Mouse (Mus musculus): ENCODE results near the gene Defb35. TPM values are rescaled to one million over a fixed set of nuclear protein-coding genes. Genes with fewer than 3 reads are reported as not detected.
A peak's percentile ranks its signal among the peaks of the same experiment; 100 is the strongest.

Defb35 gene
- polyA plus RNA-seq, 1 experiment from 2014 or later, result not detected

DNA sequence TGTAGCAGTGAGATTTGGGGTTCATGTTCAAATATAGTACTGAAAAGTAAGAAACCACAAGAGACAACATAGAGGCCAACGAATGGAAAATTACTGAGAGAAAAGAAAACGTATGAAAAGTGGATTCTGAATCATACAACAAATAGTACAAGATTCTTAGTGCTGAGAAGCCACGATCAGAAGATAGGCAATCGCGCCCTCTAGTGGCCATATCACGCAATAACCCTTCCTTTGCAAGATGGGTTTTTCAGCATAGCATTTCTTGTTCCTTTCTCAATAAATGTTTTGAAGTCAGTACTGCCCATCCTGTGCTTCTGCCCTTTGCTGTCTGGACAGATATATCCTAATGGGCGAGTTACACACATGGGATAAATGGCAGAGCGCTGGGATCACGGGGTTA lies 17.2 kb downstream of the Defb35 start:
- no peak overlapping the region for H3K4me2 ChIP-seq (ENCODE audit: low read depth)
- H3K9ac ChIP-seq (ENCODE audit: low read length), result no peak overlapping the region
- no peaks in the 10 kb centered on the region for H3K36me3 ChIP-seq (ENCODE audit: control insufficient read depth, insufficient read depth, low read length)
- peak; percentile 58 for DNase-seq (ENCODE audit: low spot score)
- WGBS, result 9% methylated on average over 9 of the region's 9 CpGs
- H3K27me3 ChIP-seq (ENCODE audit: control insufficient read depth, insufficient read depth, low read length), result no peaks in the 10 kb centered on the region
- no peak for ATAC-seq (ENCODE audit: insufficient read depth, low FRiP score, low TSS enrichment)
- H3K9me3 ChIP-seq (ENCODE audit: control insufficient read depth, low read length), result no peaks in the 10 kb centered on the region
- no peaks in the 10 kb centered on the region for H3K4me1 ChIP-seq (ENCODE audit: control insufficient read depth, insufficient read depth, low read length)
- no peak overlapping the region for H3K27ac ChIP-seq (ENCODE audit: low read depth, low read length)
- no peak overlapping the region for H3K4me3 ChIP-seq (ENCODE audit: low read depth, low read length)

DNA sequence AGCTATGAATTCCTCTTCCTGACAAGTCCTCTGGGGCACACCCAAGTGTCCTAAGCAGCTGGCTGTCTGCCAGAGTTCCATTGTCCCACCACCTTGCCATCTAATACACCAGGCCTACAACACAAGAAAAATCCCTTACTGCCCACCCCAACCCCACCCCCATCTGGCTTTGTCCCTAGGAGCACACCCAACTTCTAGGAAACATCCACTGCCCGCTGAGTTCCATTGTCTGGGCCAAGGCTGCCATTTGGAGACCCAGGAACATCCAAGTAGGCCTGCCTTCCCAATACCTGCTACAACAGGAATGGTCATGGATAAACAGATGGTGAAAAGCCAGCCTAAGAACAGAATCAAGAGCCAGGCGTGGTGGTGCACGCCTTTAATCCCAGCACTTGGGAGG lies 18.2 kb downstream of the Defb35 start:
- ATAC-seq (ENCODE audit: insufficient read depth, low FRiP score, low TSS enrichment), result no peak
- no peak for DNase-seq (ENCODE audit: low spot score)
- Histone ChIP-seq H3K4me2 (ENCODE audit: low read depth) (no peak overlapping the region), H3K4me1 (ENCODE audit: control insufficient read depth, insufficient read depth, low read length) (no peaks in the 10 kb centered on the region), H3K4me3 (ENCODE audit: low read depth, low read length) (no peak overlapping the region), H3K27ac (ENCODE audit: low read depth, low read length) (no peak overlapping the region), H3K27me3 (ENCODE audit: control insufficient read depth, insufficient read depth, low read length) (no peaks in the 10 kb centered on the region), H3K9ac (ENCODE audit: low read length) (no peak overlapping the region), H3K36me3 (ENCODE audit: control insufficient read depth, insufficient read depth, low read length) (no peaks in the 10 kb centered on the region), H3K9me3 (ENCODE audit: control insufficient read depth, low read length) (no peaks in the 10 kb centered on the region)
- WGBS, result 73% methylated on average over 3 of the region's 3 CpGs

DNA sequence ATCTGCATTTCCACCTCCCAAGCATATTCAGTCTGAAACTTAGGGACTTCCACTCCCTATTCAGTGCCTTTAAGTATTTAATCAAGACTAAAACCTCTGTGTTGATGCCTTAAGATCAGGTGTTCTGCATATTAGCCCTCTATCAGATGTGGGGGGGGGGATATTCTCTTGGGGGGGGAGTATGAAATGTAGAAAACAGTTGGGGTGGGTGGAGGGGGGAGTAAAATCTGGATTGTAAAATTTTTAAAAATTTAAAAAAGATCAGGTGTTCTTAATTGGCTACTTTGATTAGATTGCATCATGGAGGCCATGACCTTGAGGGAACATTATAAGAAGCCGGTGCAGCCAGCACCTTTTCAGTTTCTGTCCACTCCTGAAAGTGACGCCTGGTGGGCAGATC lies 20.3 kb downstream of the Defb35 start, which contains the start of gene Fam90a1a:
Gene Fam90a1a, plus strand, starts transcription at position 301 of the 400 bp plus-strand sequence.
- no peak within 1 kb of the TSS for H3K27ac ChIP-seq (ENCODE audit: low read depth, low read length)
- ATAC-seq (ENCODE audit: insufficient read depth, low FRiP score, low TSS enrichment), result no peak
- H3K4me3 ChIP-seq (ENCODE audit: low read depth, low read length), result no peak within 1 kb of the TSS
- no peak for DNase-seq (ENCODE audit: low spot score)
- no peak within 1 kb of the TSS for H3K4me2 ChIP-seq (ENCODE audit: low read depth)
- H3K27me3 ChIP-seq (ENCODE audit: control insufficient read depth, insufficient read depth, low read length), result no peaks in the 10 kb centered on the region
- H3K9me3 ChIP-seq (ENCODE audit: control insufficient read depth, low read length), result no peaks in the 10 kb centered on the region
- H3K36me3 ChIP-seq (ENCODE audit: control insufficient read depth, insufficient read depth, low read length), result no peaks in the 10 kb centered on the region
- WGBS, result 92% methylated on average over 2 of the region's 2 CpGs
- H3K4me1 ChIP-seq (ENCODE audit: control insufficient read depth, insufficient read depth, low read length), result no peaks in the 10 kb centered on the region
- H3K9ac ChIP-seq (ENCODE audit: low read length), result no peak within 1 kb of the TSS

DNA sequence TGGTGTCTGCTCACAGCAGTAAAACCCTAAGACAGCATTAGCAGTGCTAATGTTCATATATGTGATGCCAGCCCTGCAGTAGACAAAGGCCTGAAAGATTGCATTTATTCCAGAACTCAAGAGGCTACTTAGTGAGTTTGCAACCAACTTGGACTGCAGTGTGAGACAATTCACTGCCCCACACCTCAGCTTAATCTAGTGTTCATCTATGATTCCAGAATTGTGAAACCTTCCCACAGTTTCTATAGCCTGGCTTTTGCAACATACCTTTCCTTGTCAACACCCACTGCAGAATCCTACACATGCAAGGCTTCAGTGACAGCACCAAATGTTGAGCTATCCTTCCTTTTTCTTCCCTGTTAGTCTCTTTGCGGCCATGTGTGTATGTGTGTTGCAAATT lies 28.5 kb downstream of the Defb35 start:
- H3K4me1 ChIP-seq (ENCODE audit: control insufficient read depth, insufficient read depth, low read length), result no peaks in the 10 kb centered on the region
- DNase-seq (ENCODE audit: low spot score) (no peak), ATAC-seq (ENCODE audit: insufficient read depth, low FRiP score, low TSS enrichment) (no peak)
- H3K27me3 ChIP-seq (ENCODE audit: control insufficient read depth, insufficient read depth, low read length), result no peaks in the 10 kb centered on the region
- H3K4me3 ChIP-seq (ENCODE audit: low read depth, low read length), result no peak overlapping the region
- WGBS, result 81% methylated on average over 1 of the region's 1 CpGs
- no peak overlapping the region for H3K4me2 ChIP-seq (ENCODE audit: low read depth)
- H3K9ac ChIP-seq (ENCODE audit: low read length), result no peak overlapping the region
- no peaks in the 10 kb centered on the region for H3K36me3 ChIP-seq (ENCODE audit: control insufficient read depth, insufficient read depth, low read length)
- no peaks in the 10 kb centered on the region for H3K9me3 ChIP-seq (ENCODE audit: control insufficient read depth, low read length)
- H3K27ac ChIP-seq (ENCODE audit: low read depth, low read length), result no peak overlapping the region

DNA sequence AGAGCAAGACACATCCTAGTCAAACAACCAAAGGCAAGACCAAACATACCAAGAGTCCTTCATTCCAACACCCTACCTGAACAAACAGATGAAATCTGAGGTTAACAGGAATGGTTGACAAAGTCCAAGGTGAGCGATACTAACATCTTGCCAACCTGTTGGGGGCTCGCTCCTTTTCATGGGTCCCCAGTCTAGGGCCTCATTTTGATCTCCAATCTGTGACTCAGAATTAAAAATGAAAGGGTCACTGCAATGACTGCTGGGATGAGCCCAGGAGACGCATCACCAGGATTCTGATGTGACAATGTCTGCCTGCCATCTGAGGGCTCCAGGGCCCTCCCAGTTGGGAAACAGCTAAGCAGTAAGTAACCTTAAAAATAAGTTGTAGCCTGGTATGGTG lies 31.3 kb downstream of the Defb35 start, which contains the start of gene Ccdc70:
Gene Ccdc70, plus strand, starts transcription at position 301 of the 400 bp plus-strand sequence.
- H3K4me2 ChIP-seq (ENCODE audit: low read depth), result no peak within 1 kb of the TSS
- no peaks in the 10 kb centered on the region for H3K27me3 ChIP-seq (ENCODE audit: control insufficient read depth, insufficient read depth, low read length)
- no peak within 1 kb of the TSS for H3K9ac ChIP-seq (ENCODE audit: low read length)
- no peak within 1 kb of the TSS for H3K27ac ChIP-seq (ENCODE audit: low read depth, low read length)
- ATAC-seq (ENCODE audit: insufficient read depth, low FRiP score, low TSS enrichment), result no peak
- no peak within 1 kb of the TSS for H3K4me3 ChIP-seq (ENCODE audit: low read depth, low read length)
- no peaks in the 10 kb centered on the region for H3K4me1 ChIP-seq (ENCODE audit: control insufficient read depth, insufficient read depth, low read length)
- H3K9me3 ChIP-seq (ENCODE audit: control insufficient read depth, low read length), result no peaks in the 10 kb centered on the region
- 86% methylated on average over 3 of the region's 3 CpGs for WGBS
- no peaks in the 10 kb centered on the region for H3K36me3 ChIP-seq (ENCODE audit: control insufficient read depth, insufficient read depth, low read length)
- DNase-seq (ENCODE audit: low spot score), result no peak

DNA sequence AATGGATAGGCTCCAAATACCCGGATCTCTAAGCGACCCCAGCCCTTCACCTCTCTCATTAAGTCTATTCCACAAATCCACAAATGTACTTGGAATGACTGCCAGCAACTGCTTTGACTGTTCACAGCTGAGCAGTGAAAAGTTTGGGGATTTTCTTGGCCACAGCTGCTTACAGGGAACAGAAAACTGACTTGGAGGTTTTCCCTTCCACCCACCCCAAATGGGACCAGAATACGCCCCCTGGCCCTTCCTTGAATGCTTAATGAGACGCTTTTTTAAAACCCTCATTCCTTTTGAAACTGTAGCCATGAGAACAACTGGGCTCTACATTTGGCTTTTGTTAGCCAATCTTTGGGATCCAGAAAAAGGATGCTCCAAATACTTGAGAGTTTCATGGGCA lies 40.0 kb downstream of the Defb35 start:
- Histone ChIP-seq H3K4me2 (ENCODE audit: low read depth) (no peak overlapping the region), H3K27ac (ENCODE audit: low read depth, low read length) (no peak overlapping the region), H3K9ac (ENCODE audit: low read length) (no peak overlapping the region), H3K4me3 (ENCODE audit: low read depth, low read length) (no peak overlapping the region), H3K36me3 (ENCODE audit: control insufficient read depth, insufficient read depth, low read length) (no peaks in the 10 kb centered on the region), H3K27me3 (ENCODE audit: control insufficient read depth, insufficient read depth, low read length) (no peaks in the 10 kb centered on the region), H3K9me3 (ENCODE audit: control insufficient read depth, low read length) (no peaks in the 10 kb centered on the region), H3K4me1 (ENCODE audit: control insufficient read depth, insufficient read depth, low read length) (no peaks in the 10 kb centered on the region)
- no peak for ATAC-seq (ENCODE audit: insufficient read depth, low FRiP score, low TSS enrichment)
- no peak for DNase-seq (ENCODE audit: low spot score)
- 70% methylated on average over 4 of the region's 4 CpGs for WGBS

DNA sequence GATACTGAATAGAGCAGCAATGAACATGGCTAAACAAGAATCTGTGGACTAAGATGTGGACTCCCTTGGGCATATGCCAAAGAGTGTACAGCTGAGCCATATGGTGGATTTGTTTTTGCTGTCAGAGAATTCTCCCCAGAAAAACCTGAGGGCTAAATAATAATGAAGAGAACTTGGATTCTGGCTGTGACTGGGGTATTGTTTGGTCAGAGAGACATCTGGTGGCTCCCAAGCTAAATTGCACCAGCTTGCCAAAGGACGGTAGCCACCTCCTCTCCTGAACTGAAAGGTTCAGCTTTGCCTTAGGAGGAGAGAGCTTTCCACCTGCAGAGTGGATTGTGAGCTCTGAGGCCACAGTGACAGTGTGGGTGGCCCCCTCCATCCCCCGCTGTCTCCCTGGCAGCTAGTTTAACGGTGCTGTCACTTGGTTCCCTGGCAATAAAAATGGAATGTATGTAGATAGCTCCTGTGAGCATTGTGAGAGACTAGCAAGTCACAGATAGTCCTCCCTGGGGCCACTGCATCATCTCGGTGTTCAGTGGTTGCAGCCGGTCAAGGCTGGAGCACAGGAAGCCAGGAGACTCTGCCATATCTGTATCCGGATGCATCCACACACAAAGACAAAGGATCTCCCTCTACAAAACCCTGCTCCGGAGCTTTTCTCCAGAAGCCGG lies 43.6 kb downstream of the Defb35 start:
- Histone ChIP-seq H3K4me1 (ENCODE audit: control insufficient read depth, insufficient read depth, low read length) (no peaks in the 10 kb centered on the region), H3K9me3 (ENCODE audit: control insufficient read depth, low read length) (no peaks in the 10 kb centered on the region), H3K9ac (ENCODE audit: low read length) (no peak overlapping the region), H3K27me3 (ENCODE audit: control insufficient read depth, insufficient read depth, low read length) (no peaks in the 10 kb centered on the region), H3K4me3 (ENCODE audit: low read depth, low read length) (no peak overlapping the region), H3K4me2 (ENCODE audit: low read depth) (no peak overlapping the region), H3K36me3 (ENCODE audit: control insufficient read depth, insufficient read depth, low read length) (no peaks in the 10 kb centered on the region), H3K27ac (ENCODE audit: low read depth, low read length) (no peak overlapping the region)
- WGBS, result 63% methylated on average over 8 of the region's 8 CpGs
- ATAC-seq (ENCODE audit: insufficient read depth, low FRiP score, low TSS enrichment), result no peak
- no peak for DNase-seq (ENCODE audit: low spot score)

Other genes with a start within 250 kb of the Defb35 start
- not detected in 2 replicates for gene AY761184, start 234.7 kb upstream of the Defb35 start, polyA plus RNA-seq (2014; fragmentation: Nextera tagmentation; extraction: Ambion mirVana)
- gene Defa24, start 203.9 kb upstream of the Defb35 start, polyA plus RNA-seq (2014; fragmentation: Nextera tagmentation; extraction: Ambion mirVana), result not detected in 2 replicates
- not detected in 2 replicates for gene Defb50, start 114.8 kb upstream of the Defb35 start, polyA plus RNA-seq (2014; fragmentation: Nextera tagmentation; extraction: Ambion mirVana)
- gene Defb2, start 98.4 kb upstream of the Defb35 start, polyA plus RNA-seq (2014; fragmentation: Nextera tagmentation; extraction: Ambion mirVana), result not detected in 2 replicates
- not detected in 2 replicates for gene Defb10, start 79.5 kb upstream of the Defb35 start, polyA plus RNA-seq (2014; fragmentation: Nextera tagmentation; extraction: Ambion mirVana)
- gene Defb9, start 52.9 kb upstream of the Defb35 start, polyA plus RNA-seq (2014; fragmentation: Nextera tagmentation; extraction: Ambion mirVana), result not detected in 2 replicates
- gene Defb11, start 31.9 kb upstream of the Defb35 start, polyA plus RNA-seq (2014; fragmentation: Nextera tagmentation; extraction: Ambion mirVana), result not detected in 2 replicates
- not detected in 2 replicates for gene Defb15, start 5.6 kb upstream of the Defb35 start, polyA plus RNA-seq (2014; fragmentation: Nextera tagmentation; extraction: Ambion mirVana)
- gene Defb13, start 8.4 kb downstream of the Defb35 start, polyA plus RNA-seq (2014; fragmentation: Nextera tagmentation; extraction: Ambion mirVana), result not detected in 2 replicates
- not detected in 2 replicates for gene Fam90a1a, start 20.4 kb downstream of the Defb35 start, polyA plus RNA-seq (2014; fragmentation: Nextera tagmentation; extraction: Ambion mirVana)
- not detected in 2 replicates for gene Ccdc70, start 31.4 kb downstream of the Defb35 start, polyA plus RNA-seq (2014; fragmentation: Nextera tagmentation; extraction: Ambion mirVana)
- gene Atp7b, start 122.0 kb downstream of the Defb35 start, polyA plus RNA-seq (2014; fragmentation: Nextera tagmentation; extraction: Ambion mirVana), result 1.5 and 1.6 TPM in 2 replicates
- gene Alg11, start 122.4 kb downstream of the Defb35 start, polyA plus RNA-seq (2014; fragmentation: Nextera tagmentation; extraction: Ambion mirVana), result 34.2 and 35.3 TPM in 2 replicates
- 0.15 TPM in 1 of 2 replicates, not detected in the other for gene Nek5, start 186.7 kb downstream of the Defb35 start, polyA plus RNA-seq (2014; fragmentation: Nextera tagmentation; extraction: Ambion mirVana)
- 7.4 and 7.7 TPM in 2 replicates for gene Nek3, start 228.1 kb downstream of the Defb35 start, polyA plus RNA-seq (2014; fragmentation: Nextera tagmentation; extraction: Ambion mirVana)
- 55.0 and 60.6 TPM in 2 replicates for gene Ckap2, start 247.5 kb downstream of the Defb35 start, polyA plus RNA-seq (2014; fragmentation: Nextera tagmentation; extraction: Ambion mirVana)

Data from neural tube, embryonic 11.5 days (tissue).